Mouse (Mus musculus) right cerebral cortex, adult 18-20 months (tissue): ENCODE measurements around the gene Hoxa5.

ENCODE experiments used
- DNase-seq: peaks from one replicate; pipeline ENCODE4 v3.0.0; 2022; ENCODE audit warnings: mixed read lengths

Gene Hoxa5

GRCm38 (mm10) chr6:52191860-52192550, 12.4 kb downstream of the Hoxa5 start:
- no peak for DNase-seq

DNA sequence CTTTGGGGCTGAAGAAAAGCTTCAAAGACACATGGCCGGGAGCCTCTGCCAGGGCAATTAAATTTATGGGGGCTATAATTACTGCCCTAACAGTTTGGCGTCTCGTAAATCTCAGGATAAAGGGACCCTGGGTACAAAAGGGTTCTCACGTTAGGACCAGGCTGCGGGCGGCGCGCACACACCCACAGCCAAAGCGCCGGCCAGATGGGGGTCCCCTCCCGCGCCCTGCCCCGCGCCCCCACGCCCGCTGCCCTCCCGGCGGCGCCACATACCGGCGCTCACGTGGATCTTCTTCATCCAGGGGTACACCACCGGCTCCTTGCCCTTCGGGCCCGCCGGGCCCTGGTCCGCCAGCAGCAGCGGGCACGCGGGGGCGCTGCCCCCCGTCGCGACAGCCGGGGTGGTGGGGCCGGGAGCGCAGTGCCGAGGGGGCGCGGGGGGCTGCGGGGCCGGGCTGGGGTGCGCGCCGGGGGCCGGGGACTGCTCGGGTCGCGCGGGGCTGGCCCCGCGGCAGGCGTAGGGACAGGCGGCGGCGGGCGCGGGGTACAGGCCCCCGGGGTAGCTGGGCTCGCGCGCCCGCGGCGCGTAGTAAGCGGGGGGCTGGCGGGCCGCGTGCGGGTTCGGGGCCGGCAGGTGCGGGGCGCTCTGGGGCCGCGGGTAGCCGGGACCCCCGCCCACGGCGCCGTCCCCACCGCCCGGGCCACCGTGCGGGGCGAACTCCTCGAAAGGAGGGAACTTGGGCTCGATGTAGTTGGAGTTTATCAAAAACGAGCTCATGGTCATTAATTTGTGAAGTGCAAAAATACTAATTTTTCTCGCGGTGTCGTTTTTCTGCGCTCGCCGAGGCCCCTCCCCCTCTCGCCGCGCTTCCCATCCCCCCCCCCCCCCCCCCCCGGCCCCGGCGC, 13.2 kb downstream of the Hoxa5 start, which contains the start of gene Hoxa4:
Gene Hoxa4 (minus strand): TSS at position 848 of the 905 bp plus-strand sequence.
- DNase-seq: no peak

DNA sequence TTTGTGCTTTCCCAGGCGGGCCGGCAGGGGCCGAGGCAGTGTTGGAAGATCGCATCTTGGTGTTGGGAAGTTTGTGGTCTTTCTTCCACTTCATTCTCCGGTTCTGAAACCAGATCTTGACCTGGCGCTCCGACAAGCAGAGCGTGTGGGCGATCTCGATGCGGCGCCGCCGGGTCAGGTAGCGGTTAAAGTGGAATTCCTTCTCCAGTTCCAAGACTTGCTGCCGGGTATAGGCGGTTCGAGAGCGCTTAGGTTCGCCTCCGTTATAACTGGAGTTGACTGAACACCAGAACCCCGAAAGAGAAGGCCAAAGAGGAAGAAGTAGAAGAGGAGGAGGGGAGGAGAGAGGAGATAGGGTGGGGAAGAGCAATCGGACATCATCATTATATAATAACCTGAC, 14.0 kb downstream of the Hoxa5 start:
- DNase-seq: no peak

DNA sequence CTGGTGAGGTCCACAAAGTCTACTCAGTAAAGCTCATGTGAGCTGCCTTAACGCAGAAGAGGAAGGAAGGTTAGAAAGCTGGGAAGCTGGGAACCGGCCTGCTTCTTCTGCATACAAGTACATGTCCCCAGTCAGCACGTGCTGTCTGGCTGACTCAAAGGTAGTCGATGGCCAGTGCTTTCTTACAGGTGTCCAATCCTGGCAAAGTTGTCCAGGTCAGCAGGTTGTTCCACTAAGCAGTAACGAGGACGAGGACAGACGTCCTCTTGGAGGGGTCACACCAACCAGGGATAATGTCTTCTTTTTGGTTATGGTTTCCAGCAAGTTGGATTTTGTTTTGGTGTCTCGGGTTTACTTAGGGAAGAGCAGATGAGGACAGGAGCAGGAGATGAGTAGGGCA, 14.5 kb downstream of the Hoxa5 start:
- DNase-seq: no peak

GRCm38 (mm10) chr6:52189172-52189591, 15.2 kb downstream of the Hoxa5 start:
- DNase-seq: no peak

GRCm38 (mm10) chr6:52186500-52186899, 17.9 kb downstream of the Hoxa5 start:
- no peak for DNase-seq

DNA sequence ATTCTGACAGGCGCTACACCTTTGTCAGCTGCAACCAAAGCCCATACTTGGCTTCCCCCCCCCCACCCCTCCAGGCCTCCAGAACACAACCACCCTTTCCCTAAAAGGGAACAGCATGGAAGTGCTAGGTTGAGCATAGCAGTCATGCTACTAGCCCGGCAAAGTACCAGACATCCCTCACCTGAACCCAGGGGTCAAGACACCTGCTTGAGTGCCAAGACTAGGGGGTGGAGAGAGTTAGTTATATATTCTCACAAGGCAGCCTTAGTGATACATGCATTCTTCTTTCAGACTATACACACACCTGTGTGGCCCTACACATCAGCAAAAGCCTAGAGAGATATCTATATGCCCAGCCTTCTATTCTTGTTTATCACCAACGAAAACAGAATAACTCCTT, 18.6 kb downstream of the Hoxa5 start:
- no peak for DNase-seq

GRCm38 (mm10) chr6:52185222-52185621, 19.2 kb downstream of the Hoxa5 start:
- no peak for DNase-seq

DNA sequence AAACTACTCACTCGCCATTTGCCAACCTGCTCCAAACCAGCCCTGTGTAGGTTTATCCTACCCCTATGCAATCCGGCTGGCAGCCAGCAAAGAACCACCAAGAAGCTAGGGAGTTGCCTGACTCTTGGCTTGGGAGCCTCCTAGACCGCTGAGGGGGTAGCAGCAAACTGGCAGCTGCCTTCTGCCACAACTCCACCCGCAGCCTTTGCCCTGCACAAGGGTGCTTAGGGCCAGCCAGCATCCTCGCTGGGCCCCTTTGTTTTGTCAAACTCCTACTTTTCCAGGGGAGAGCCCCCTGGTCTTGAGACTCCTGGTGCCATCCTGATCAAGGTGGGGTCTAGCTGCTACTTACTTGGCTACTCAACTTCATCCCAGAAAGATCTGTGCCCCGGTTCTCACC, 19.7 kb downstream of the Hoxa5 start:
- DNase-seq: no peak

DNA sequence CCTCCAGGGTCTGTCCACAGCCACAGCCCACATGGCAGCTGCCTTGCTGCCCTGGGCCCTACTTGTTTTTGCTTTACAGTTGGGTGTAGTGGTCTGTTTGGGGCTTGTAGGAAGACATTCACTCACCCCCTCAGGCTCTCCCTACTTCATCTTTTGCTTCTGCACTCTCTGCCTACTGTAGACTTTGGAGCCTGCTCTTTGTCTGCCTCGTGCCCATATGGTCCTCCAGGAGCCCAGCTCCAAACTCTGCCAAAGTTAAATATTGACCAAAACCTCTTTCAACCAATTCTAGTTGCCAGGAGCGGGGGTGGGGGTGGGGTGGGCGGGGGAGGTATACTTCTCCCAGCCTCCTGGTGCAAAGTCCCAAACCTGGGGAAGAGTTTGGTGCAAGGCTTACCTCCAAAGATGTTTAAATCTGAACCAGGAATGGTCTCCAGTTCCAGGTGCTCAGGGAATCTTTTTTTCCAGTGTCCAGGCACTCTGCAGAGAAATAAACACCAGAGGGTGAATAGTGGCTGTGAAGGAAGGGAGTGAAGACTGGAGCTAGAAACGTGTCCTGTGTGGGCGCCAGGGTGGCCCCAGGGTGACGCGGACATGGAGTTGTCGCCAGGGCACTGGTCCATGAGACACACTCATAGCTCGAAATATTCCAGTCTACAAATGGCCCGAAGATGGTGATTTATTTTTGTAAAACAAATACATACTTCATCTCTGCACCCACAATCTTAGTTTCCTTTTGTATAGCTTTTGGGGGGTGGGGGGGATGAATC, 20.9 kb downstream of the Hoxa5 start:
- no peak for DNase-seq

DNA sequence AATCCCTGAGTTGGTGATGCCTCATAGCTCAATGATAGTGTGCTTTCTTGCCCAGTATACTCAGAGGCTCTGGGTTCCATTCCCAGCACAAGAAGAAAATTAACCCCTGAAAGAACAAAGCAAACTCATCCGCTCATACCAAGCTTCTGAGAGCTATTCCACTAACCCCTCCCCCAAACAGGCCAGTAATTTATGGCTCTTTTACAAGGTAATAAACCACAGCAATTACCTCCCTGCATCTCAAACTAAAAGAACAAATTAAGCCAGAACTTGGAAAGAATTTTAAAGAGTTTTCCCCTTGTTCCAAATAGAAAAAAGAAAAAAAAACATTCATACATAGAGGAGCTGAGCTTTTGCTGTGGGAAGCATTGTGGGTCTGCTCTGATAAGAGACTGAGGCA, 21.6 kb downstream of the Hoxa5 start:
- no peak for DNase-seq

- no peak for DNase-seq
Measured at GRCm38 (mm10) chr6:52182030-52182429, 22.4 kb downstream of the Hoxa5 start.

DNA sequence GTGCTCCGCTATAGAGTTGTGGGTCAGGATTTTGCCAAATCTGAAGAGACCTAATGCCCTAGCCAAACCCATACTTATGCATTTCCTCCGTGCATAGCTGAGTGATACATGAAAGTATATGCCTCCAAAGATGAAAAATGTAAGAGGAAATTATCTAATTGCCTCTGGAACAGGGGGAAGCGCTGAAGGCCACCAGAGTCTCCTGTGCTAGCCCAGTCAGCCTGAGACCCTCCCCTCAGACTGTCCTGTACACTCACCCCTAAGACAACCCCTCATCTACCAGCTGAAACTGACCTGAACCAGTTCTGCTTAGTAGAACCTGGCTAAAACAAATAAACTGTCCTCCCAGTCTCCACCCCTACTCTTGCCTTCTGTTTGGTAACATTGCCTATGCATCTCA, 23.7 kb downstream of the Hoxa5 start:
- DNase-seq: no peak

DNA sequence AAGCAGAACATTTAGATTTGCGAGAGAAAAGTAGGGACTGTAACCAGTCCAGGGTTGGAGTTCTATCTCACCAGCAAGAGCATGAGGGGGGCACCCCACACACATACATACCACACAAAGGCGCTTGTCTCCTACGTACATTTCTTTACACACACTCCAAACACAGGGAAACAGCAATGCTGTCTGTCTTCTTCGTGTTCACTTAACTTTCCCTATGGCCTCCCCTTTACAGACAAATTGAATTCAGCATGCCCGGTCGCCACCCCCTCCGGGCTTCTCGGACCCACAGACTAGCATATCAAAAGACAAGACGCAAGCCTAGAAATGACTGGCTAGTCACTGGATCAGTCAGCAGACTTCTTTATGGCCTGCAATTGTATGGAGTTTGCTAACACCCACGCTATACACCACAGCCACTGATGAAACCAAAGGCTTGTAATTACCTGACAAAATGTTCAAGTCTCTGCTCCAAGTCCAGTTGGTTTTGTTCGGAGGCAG, 24.1 kb downstream of the Hoxa5 start:
- no peak for DNase-seq

GRCm38 (mm10) chr6:52179690-52180089, 24.7 kb downstream of the Hoxa5 start:
- DNase-seq: no peak

GRCm38 (mm10) chr6:52178918-52179665, 25.3 kb downstream of the Hoxa5 start:
- no peak for DNase-seq

DNA sequence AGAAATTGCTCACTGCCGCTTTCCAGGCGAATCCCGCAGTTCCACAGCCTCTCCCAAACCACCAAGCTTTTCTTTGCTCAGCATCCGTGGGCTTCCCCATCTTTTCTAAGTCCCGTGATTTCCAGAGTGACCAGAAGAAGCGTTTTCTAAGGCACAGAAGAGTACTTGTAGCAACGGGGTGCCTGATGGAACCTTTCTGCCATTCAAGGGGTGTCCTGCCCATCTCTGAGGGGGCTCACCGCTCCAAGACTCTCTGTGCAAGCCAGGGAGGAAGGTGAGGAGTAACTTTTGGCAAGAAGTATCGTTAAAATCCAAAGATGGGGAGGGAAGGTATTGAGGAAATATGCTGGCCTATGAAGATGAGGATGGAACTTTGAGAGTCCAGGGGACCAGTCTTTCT, 26.6 kb downstream of the Hoxa5 start:
- DNase-seq: no peak

- DNase-seq: no peak
Measured at GRCm38 (mm10) chr6:52177061-52177735, 27.2 kb downstream of the Hoxa5 start, which contains the start of gene 5730596B20Rik. 5730596B20Rik (plus strand) TSS chr6:52177498.

GRCm38 (mm10) chr6:52176391-52176790, 28.0 kb downstream of the Hoxa5 start:
- DNase-seq: no peak

GRCm38 (mm10) chr6:52175864-52176263, 28.5 kb downstream of the Hoxa5 start:
- no peak for DNase-seq

GRCm38 (mm10) chr6:52174968-52175751, 29.2 kb downstream of the Hoxa5 start:
- no peak for DNase-seq
